Mouse (Mus musculus): ENCODE results near the gene Nipbl.
"Not testable (repeated sequence)": the region's sequence is repeated elsewhere in the genome, so short reads cannot be mapped to it uniquely, and the experiment has no call there.

The Nipbl gene

DNA sequence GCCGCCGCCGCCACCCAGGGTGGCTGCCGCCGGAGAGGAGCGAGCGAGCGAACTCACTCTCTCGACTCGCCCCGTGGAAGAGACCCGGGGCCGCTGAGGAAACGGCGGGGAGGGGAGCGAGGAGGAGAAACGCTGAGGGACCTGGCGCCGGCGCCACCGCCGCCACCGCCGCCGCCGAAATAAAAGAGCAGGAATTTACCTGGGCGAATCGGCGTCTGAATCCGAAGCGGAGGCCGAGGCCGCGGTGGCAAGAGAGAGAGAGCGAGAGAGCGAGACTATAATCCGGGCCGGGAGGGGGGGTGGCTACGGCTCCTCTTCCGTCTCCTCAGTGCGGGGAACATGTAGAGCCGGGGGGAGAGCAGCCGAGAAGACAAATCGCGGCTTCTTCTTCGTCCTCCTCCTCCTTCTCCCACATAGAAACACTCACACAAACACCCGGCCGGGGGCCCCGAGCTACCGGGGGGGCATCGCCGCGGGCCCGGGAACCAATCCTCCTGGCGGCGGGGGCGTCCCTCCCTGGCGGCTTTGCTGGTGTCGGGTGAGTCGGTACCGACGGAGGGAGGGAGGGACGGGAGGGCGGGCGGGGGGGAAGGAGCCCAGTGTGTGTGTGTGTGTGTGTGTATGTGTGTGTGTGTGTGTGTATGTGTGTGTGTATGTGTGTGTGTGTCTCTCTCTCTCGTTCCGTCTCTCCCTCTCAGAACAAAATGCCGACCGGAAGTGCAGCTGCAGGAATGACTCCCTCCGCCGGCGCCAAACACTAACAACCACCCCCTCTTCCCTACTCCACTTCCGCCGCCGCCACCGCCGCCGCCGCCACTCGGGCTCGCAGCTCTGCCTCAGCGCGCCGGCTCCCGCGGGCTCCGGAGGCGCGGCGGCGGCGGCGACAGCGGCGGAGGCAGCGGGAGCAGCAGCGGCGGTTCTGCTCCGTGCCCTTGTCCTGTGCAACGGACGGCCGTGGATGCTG is at the start of gene Nipbl:
TSS of gene Nipbl (minus strand) at position 538 of the 964 bp plus-strand sequence.
- DNase-seq (ENCODE audit: low spot score in 2 of 2) = peak; percentile 89 to 90

DNA sequence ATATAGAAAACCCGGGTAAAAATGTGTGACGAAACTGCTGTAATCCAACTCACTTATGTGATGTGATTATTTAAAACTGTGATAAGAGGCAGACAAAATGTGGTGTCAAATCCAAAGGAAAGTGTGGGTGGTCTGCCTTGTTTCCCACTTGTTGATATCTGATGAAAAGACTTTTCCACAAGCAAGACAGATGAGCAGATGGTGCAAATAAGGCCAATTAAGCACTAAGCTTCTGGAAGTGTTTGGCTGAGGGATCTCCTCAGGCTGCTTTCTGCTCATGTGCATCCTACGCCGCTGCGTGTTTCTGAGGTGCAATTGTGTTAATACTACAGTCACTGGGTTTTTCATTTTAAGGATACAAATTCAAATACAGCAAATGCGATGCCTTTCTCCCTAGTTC is 41.0 kb upstream of the Nipbl start:
- peak; percentile 18 to 29 for DNase-seq (ENCODE audit: low spot score in 2 of 2)

DNA sequence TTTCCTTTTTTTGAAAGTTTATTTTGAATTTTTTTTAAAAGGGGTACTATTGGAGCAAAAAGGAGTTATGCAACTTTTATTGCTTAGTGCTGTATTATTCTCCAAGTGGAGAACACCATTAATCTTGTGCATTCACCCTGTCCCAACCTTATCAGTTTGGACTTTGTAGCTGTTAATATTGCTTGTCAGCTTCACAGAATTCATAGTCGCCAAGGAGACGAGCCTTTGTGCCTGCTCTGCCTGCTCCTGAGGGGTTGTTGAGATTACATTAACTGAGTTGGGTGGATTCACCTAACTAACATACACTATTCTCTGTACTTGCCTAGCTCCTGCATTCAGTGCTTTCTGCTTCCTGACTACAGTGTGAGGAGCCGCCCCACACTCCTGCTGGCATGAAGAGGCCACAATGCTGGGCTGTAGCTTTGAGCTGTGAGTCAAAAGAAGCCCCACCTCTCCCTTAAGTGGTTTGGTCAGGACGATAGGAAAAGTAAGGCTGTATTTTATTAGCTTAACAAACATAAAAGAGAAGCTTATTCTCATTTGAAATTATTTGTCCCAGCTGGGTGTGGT is 24.8 kb upstream of the Nipbl start:
- no peak for DNase-seq (ENCODE audit: low spot score in 2 of 2)

DNA sequence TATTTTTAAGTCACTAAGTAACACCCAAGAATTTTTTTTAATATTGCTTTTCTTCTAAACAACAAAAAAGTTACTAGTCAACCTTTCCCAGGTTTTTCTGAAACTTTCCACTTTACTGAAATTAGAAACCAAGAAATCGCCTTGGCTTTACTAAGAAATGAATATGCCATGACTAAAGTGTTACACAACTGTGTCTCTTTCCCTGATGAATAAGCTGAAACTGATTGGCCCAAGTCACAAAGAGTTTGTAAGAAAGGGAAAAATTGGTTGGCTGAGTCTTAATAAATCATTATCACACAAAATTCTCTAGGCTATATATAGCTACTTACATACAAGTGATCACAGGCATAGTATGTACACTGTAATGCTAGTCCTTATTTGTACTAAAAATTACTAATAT is 19.3 kb upstream of the Nipbl start:
- no peak for DNase-seq (ENCODE audit: low spot score in 2 of 2)

DNA sequence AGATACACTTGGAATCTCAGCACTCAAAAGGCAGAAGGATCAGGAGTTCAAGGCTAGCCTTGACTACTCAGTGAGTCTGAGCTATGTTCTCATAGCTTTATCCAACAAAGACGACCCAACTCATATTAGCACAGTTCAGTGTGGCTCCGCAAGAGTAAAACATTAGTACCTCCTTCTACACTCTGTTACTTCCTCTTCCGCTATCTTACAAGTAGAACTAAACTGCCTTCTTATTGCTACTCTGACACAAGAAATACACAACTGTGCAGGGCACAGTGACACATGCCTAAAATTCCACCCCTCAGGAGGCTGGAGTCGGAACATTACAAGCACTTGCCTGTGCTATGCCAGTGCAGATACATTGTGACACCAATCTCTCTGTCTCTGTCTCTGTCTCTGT is 18.5 kb upstream of the Nipbl start:
- no peak for DNase-seq (ENCODE audit: low spot score in 2 of 2)

DNA sequence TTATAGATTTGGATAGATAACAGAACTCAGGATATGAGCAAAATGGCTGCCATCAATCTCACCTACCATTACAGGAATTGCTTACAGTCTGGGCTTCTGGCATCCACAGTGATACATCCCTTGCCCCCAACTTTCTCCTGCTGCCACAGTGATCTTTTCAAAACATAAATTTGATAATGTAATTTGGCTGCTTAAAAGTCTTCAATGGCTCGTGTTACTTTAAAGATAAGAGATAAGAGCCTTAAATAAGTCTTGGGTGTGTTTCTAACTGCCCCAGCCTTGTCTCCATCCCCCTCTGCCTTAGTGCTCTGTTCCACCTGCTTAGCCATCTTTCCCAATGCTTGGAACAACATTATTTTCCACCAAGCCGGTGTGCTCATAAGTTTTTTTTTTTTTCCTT is 16.6 kb upstream of the Nipbl start:
- no peak for DNase-seq (ENCODE audit: low spot score in 2 of 2)

DNA sequence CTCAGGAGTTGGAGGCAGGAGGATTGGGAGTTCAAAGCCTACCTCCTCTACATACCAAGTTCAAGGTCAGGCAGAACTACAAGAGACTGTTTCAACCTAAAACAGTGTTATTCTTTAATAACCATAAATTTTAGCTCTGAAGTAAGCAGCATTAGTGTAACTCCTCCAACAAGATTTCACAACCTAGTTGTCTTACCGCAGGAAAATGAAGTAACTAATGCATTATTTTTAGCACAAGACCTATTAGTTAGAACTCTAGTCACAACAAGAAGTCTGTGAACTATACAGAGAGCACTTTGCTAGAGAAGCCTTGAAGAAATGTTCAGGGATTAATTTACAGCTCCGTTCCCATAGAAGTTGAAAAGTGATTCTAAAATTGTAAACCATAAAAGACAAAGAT is 15.7 kb upstream of the Nipbl start:
- no peak for DNase-seq (ENCODE audit: low spot score in 2 of 2)

DNA sequence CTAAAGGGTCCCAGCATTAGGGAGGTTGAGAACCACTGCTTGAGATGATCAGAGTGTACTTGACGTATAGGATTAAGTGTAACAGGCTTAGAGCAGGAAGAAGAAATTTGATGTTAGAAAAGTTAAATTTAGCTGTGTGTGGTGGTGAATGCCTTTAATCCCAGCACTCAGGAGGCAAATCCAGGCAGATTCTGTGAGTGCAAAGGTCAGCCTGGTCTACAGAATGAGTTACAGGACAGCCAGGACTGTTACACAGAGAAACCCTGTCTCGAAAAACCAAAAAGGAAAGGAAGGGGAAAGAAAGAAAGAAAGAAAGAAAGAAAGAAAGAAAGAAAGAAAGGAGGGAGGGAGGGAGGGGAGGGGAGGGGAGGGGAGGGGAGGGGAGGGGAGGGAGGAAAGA is 12.0 kb upstream of the Nipbl start:
- not testable (repeated sequence) for DNase-seq (ENCODE audit: low spot score in 2 of 2)

DNA sequence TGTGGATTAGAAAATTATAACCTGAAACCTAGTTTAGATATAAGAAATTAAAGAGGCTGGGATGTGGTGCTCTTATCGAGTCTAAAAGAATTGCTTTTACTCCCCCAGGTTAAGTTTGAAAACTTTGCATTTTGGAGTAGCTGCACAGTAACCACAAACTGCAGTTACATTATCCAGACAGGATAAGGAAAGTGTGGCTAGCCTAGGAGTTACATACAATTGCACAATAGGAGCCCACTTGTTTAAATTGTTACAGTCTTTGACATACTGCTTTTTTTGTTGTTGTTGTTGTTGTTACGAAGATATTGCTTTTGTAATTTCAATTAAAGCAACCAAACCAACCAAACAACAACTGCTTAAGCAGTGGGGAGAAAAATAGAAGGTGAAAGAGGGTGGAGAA is 11.2 kb upstream of the Nipbl start:
- no peak for DNase-seq (ENCODE audit: low spot score in 2 of 2)

DNA sequence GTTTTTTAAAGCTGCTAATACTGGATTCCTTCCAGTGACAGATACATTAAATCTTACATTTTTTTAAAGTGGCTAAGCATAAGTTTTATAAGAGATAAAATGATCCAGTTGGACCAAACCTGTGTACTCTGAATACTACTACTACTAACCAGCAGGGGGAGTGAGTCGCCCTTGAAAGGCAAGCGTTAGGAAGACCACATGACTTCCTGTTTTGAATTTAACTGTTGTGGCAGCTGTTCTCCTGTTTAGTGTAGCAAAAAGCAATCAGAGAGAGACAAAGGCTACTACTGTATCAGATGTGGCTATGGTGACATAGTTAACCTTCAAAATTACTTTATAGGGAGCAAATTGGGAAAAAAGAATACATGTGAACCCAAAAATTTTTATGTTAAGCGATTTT is 6.8 kb upstream of the Nipbl start:
- DNase-seq (ENCODE audit: low spot score in 2 of 2) = peak in 1 of 2 experiments; percentile 10

DNA sequence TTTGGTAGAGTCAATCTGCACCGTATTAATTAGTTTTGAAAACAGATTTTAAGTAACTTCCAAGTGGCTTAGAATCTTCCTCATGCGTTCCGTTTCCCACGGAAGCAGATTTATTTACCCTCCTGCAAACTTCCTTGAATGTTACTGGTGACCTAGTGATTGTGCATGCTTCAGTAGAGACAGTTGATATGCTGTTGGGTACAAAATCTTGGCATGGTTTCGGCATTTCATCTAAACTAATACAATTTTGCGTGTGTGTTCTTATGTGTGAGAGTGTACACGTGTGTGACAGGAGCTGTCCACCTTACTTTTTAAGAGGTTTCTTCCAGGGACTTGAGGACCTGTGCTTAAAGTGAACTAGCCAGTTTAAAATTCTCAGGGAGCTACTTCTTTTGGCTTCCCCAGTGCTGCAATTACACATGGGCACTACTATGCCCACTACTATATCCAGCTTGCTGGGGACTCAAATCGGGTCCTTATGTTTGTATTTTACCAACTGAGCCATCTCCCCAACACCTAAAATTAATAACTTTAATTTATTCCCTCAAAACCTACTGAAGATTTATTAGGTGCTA is 3.0 kb upstream of the Nipbl start:
- no peak for DNase-seq (ENCODE audit: low spot score in 2 of 2)

DNA sequence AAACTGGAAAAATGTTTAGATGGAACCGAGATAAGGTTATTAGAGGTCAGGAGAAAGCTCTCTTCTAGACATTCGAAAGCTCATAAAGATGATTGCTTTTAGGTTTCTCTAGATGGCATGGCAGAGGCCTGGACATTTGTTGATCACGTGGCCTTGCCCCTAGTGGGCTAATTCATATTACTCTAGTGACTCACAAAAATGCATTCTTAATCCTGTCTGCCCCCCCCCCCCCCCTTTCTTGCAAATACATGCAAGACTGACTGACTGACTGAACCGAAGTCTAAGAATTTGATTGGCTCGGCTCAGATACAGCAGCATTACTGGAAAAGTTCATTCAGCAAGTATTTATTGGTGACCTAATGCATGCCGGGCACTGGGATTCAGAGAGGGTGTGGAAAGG is 2.2 kb upstream of the Nipbl start:
- DNase-seq (ENCODE audit: low spot score in 2 of 2) = no peak

DNA sequence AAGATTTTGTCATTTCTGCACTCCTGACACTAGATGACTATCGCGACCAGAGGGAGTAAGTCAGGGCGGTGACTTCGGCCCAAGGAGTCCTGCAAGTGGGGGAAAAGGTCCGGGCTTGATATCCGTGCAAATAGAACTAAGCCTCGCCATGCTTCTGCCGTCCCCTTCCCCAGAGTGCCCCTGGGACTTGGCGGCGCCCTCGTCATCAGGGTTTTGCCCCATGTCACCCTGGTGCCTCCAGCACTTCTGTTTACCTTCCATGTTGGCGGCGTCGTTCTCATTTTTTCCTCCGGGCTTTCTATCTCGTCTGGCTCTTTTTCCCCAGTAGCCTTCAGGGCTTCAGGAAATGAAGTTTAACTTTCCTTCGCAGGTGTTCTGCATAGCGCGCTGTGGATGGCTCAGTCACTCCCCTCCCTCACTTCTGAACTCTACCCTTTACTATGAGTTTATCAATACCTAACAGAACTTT is 1.7 kb upstream of the Nipbl start:
- peak in 1 of 2 experiments; percentile 5 for DNase-seq (ENCODE audit: low spot score in 2 of 2)

DNA sequence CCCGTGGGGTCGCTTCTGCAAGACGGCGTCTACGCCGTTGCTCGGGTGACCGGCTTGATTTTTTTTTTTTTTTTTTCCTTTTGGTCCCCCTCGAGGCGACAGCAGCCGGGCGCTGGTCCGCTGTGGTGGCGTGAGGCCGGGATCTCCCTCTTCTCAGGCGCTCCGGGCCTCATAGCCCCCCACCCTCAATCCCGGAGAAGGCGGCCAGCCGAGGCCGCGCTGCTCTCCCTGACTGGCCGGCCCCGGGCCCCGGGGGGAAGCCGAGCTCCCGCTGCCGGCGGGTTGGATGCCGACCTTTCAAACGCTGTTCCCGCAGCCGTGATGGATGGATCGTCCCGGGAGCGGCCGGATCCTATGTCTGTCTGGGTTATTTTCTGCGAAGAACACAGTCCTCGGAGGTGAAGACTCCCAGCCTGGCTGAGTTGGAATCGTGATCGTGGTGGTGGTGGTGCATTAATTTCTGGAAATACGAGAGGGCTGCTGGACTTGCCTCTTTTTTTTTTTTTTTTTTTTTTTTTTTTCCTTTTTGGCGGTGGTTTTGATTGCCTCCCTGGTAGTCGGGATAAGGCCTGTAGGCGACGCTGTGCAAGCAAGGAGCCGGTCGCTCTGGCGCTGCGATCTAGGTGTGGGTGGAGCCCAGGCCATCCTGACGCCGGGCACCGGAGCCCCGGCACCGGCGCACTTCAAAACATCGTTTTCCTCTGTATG is 781 bp upstream of the Nipbl start:
- peak; percentile 76 to 77 for DNase-seq (ENCODE audit: low spot score in 2 of 2)

DNA sequence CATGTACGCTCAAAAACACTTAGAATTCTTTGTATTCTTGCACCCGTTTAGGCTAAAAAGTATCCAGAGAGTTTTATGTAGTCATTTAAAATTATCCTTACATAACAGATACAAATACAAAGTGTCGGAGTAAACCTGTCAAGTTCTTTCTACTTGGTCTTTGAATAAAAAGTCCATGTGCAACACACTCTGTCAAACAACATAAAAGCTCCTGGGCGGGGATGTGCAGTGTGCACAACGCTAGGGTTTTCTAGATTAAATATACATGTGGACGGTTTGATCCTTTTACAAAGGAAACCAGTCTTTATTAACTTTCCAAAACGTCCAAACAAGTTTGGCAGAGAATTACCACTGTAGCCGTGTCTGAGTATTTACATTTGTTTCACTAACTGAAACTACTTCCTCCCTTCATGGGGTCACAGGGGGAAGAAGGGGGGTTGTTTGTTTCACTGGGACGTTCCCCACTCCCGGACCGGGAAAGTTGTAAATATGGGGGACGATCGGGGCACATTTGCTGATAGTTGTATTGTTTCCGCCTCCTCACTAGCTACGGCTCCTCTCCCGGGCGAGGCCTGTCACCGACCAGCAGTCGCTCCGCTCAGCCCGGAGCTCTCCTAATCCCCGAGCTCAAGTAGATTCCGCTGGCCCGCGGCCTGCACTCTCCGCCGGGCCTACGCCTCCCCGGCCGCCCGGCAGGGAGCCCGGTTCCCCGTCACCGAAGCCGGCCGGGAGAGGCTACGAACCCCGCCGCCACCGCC is 916 bp downstream of the Nipbl start:
- peak; percentile 51 to 59 for DNase-seq (ENCODE audit: low spot score in 2 of 2)

DNA sequence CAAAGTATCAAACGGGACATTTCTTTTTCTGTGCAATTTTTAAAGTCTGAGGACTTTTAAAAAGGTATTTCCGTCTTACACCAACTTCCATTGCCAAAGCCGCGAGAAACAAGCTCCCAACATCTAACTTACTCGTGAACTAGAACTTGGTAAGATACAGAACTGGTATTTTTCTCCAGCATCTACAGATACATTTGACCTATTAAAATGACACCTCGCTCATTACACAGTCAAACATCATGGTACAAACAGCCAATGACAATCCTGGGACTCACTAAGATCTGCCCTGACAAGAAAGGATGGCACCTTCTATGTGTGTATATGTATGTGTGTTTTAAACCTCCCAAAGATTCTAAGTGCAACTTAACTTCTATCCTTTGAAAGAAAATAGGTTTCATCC is 1.5 kb downstream of the Nipbl start:
- no peak for DNase-seq (ENCODE audit: low spot score in 2 of 2)

DNA sequence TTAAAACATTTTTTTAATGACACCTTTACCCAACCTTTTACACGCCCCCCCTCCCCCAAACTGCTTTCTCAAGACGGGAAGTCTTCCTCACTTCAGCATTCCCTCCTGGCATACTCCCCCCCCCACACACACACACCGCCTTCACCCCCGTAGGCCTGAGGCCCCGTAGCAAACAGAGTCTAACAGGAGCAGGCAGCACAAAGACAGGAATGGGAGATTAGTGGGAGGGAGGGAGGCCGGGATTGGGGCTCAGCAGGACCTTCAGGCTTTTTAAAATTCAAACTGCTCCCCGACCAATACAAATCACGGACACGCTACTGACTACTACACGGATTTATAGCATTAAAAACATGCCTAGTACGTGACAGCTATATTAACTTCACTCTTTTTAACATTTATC is 2.1 kb downstream of the Nipbl start:
- no peak for DNase-seq (ENCODE audit: low spot score in 2 of 2)

DNA sequence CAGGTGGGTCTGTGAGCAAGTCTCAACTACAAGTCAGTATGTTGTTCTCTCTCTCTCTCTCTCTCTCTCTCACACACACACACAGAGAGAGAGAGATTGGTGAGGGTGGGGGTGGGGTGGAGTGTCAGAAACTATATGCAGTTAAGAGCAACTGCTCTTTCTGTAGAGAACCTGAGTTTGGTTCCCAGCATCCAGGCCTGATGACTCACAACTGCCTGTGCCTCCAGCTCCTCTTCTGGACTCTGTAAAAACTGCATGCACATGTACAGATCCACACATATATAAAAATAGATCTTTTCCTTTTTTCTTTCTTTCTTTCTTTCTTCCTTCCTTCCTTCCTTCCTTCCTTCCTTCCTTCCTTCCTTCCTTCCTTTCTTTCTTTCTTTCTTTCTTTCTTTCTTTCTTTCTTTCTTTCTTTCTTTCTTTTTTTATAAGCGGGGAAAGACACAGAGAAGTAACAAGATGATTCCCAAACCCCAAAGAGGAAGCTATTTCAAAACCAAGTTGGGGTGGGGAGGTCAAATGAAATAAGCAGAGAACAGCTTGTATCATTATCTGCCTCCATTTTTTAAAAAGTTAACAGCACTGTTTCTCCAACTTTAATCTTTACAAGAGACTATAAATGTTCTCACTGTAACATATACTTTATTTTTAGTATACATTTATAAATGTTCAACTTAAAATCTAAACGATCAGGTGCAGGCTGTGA is 10.9 kb downstream of the Nipbl start:
- DNase-seq (ENCODE audit: low spot score in 2 of 2) = no peak

DNA sequence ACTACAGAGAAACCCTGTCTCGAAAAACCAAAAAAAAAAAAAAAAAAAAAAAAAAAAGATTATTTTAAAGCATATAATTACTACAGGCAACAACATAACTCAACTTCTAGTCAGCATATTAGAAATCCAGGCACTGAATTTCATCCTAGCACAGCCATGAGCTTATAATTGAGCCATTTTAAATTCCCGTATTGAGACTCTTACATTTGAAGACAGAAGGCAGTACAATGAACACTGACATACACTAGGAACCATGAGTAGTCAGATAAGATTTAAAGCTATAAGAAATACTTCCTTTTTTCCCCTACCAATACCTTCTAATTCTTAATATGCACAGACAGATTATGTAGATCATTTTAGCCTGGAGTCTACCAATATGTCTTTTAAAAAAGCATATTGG is 11.7 kb downstream of the Nipbl start:
- no peak for DNase-seq (ENCODE audit: low spot score in 2 of 2)

DNA sequence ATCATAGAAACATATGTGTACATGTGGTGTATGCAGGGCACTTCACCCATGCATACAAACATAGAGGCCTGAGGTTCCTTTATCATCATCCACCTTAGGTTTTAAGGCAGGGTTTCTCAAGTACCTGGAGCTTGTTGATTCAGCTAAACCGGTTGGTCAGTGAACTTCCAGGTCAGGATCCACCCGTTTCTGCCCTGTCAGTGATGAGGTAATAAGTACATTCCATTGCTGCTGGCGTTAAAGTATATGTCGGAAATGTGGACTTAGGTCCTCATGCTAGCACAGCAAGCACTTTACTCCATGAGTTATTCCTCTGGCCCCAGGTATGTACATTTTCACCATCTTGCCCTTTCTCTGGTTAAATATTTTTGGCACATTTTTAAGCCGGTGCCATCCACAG is 14.8 kb downstream of the Nipbl start:
- DNase-seq (ENCODE audit: low spot score in 2 of 2) = no peak

DNA sequence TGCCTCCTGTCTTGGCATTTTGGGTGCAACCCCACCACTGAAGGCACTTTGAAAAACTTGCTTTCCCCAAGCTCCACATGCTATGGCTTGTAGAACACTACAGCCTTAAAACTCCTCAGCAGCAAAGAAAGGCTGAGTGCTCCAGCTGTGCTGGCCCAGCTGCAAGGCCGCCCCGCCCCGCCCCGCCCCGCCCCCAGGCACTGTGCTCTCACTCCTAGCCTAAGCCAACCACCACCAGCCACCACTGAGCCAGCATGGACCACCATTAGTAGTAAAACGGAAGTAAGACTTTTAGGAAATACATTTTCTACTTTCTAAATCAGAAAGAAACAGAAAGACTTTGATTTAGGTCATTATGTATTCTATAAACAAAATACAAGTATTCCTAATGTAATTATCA is 23.4 kb downstream of the Nipbl start:
- DNase-seq (ENCODE audit: low spot score in 2 of 2) = no peak

Data from right cerebral cortex, adult 2 months (tissue).